Mouse (Mus musculus) midbrain, embryonic 14.5 days (tissue): ENCODE data around the gene Gng10. TPM values are rescaled to one million over a fixed set of nuclear protein-coding genes. Genes with fewer than 3 reads are reported as not detected.

Experiments used
- ATAC-seq: fragments of 200-750 bp; cut with Nextera tagmentation; 2 replicates; pipeline ENCODE4 v1.8.0; 2017; ENCODE audit warnings: moderate number of reproducible peaks, moderate library complexity; ENCODE audit not compliant: low FRiP score, low TSS enrichment
- DNase-seq: peaks from one replicate; pipeline ENCODE4 v3.0.0-alpha.2; 2015
- H3K27ac ChIP-seq: fragments of 300-500 bp; sonication (generic); replicated peaks from 2 replicates; pipeline ENCODE4 v1.5.1; 2014; ENCODE audit warnings: mild to moderate bottlenecking, low read depth, low read length, moderate library complexity
- H3K27me3 ChIP-seq: fragments of 300-500 bp; sonication (generic); 2 replicates; pipeline ENCODE4 v1.6.1; 2014; ENCODE audit warnings: low read length, control low read depth, mixed read lengths; ENCODE audit not compliant: control insufficient read depth, insufficient read depth
- H3K36me3 ChIP-seq: fragments of 300-500 bp; sonication (generic); 2 replicates; pipeline ENCODE4 v1.6.1; 2014; ENCODE audit warnings: low read length, control low read depth; ENCODE audit not compliant: control insufficient read depth, insufficient read depth
- H3K4me1 ChIP-seq: fragments of 300-500 bp; sonication (generic); 2 replicates; pipeline ENCODE4 v1.6.1; 2014; ENCODE audit warnings: mild to moderate bottlenecking, antibody characterized with exemption, low read length, control low read depth; ENCODE audit not compliant: control insufficient read depth, insufficient read depth
- H3K4me2 ChIP-seq: fragments of 300-500 bp; sonication (generic); 2 replicates; pipeline ENCODE4 v1.6.1; 2014; ENCODE audit warnings: mild to moderate bottlenecking, low read length, moderate library complexity
- H3K4me3 ChIP-seq: fragments of 300-500 bp; sonication (generic); replicated peaks from 2 replicates; pipeline ENCODE4 v1.5.1; 2014; ENCODE audit warnings: low read depth, low read length
- H3K9ac ChIP-seq: fragments of 300-500 bp; sonication (generic); replicated peaks from 2 replicates; pipeline ENCODE4 v1.6.1; 2014; ENCODE audit warnings: mild to moderate bottlenecking, low read length, moderate library complexity
- H3K9me3 ChIP-seq: fragments of 300-500 bp; sonication (generic); 2 replicates; pipeline ENCODE4 v1.6.1; 2016; ENCODE audit warnings: low read length, control low read depth, mixed read lengths; ENCODE audit not compliant: control insufficient read depth
- WGBS: fragments of 180-500 bp; shearing (Covaris S2); extraction: QIAGEN DNeasy Blood & Tissue Kit; methylation state at CpG from one replicate; pipeline ENCODE4 v1.1.7; 2014; 5-methylcytosine and 5-hydroxymethylcytosine counted together
- polyA plus RNA-seq: library from polyadenylated mRNA; unstranded; fragments of >200 nt; fragmentation: Nextera tagmentation; extraction: Ambion mirVana; gene quantifications from 2 replicates; pipeline ENCODE4 v1.2.1, GENCODE M21; 2014

Gene Gng10
- polyA plus RNA-seq, 1 experiment from 2014 or later = 184 TPM

- Histone ChIP-seq H3K36me3 (no peaks in the 10 kb centered on the region), H3K4me1 (peaks cover 15% of the 10 kb centered on the region), H3K27ac (no peak overlapping the region), H3K9me3 (no peaks in the 10 kb centered on the region), H3K4me3 (no peak overlapping the region), H3K27me3 (no peaks in the 10 kb centered on the region), H3K9ac (no peak overlapping the region), H3K4me2 (no peak overlapping the region)
- no peak for DNase-seq
- ATAC-seq = no peak
- WGBS = 84% methylated on average over 5 of the region's 5 CpGs
Observed at GRCm38 (mm10) chr4:59007974-59008373, 26.9 kb upstream of the Gng10 start.

- peaks cover 10% of the 10 kb centered on the region for H3K4me1 ChIP-seq
- H3K9me3 ChIP-seq = no peaks in the 10 kb centered on the region
- WGBS = 96% methylated on average over 7 of the region's 7 CpGs
- H3K36me3 ChIP-seq = no peaks in the 10 kb centered on the region
- H3K4me2 ChIP-seq = no peak overlapping the region
- no peak for DNase-seq
- H3K9ac ChIP-seq = no peak overlapping the region
- H3K27ac ChIP-seq = no peak overlapping the region
- no peaks in the 10 kb centered on the region for H3K27me3 ChIP-seq
- H3K4me3 ChIP-seq = no peak overlapping the region
- no peak for ATAC-seq
Observed at GRCm38 (mm10) chr4:59009186-59009585, 25.7 kb upstream of the Gng10 start.

- H3K27ac ChIP-seq = no peak overlapping the region
- no peak overlapping the region for H3K4me2 ChIP-seq
- H3K9me3 ChIP-seq = no peaks in the 10 kb centered on the region
- H3K4me1 ChIP-seq = peaks cover 5% of the 10 kb centered on the region
- H3K36me3 ChIP-seq = no peaks in the 10 kb centered on the region
- H3K9ac ChIP-seq = no peak overlapping the region
- no peaks in the 10 kb centered on the region for H3K27me3 ChIP-seq
- 78% methylated on average over 4 of the region's 4 CpGs for WGBS
- H3K4me3 ChIP-seq = no peak overlapping the region
- ATAC-seq = no peak
- DNase-seq = no peak
Observed at GRCm38 (mm10) chr4:59009696-59010095, 25.2 kb upstream of the Gng10 start.

GRCm38 (mm10) chr4:59011446-59011845, 23.4 kb upstream of the Gng10 start:
- no peak overlapping the region for H3K4me3 ChIP-seq
- no peaks in the 10 kb centered on the region for H3K27me3 ChIP-seq
- ATAC-seq (no peak), DNase-seq (no peak)
- H3K9me3 ChIP-seq = no peaks in the 10 kb centered on the region
- no peaks in the 10 kb centered on the region for H3K36me3 ChIP-seq
- H3K4me2 ChIP-seq = no peak overlapping the region
- H3K4me1 ChIP-seq = no peaks in the 10 kb centered on the region
- no peak overlapping the region for H3K9ac ChIP-seq
- WGBS = 88% methylated on average over 3 of the region's 3 CpGs
- H3K27ac ChIP-seq = no peak overlapping the region

- ATAC-seq = no peak
- Histone ChIP-seq H3K4me3 (no peak overlapping the region), H3K9me3 (no peaks in the 10 kb centered on the region), H3K4me2 (no peak overlapping the region), H3K9ac (no peak overlapping the region), H3K4me1 (no peaks in the 10 kb centered on the region), H3K36me3 (peaks cover 11% of the 10 kb centered on the region), H3K27ac (no peak overlapping the region), H3K27me3 (no peaks in the 10 kb centered on the region)
- 91% methylated on average over 3 of the region's 3 CpGs for WGBS
- DNase-seq = no peak
Observed at GRCm38 (mm10) chr4:59015181-59015580, 19.7 kb upstream of the Gng10 start.

GRCm38 (mm10) chr4:59016922-59017321, 18.0 kb upstream of the Gng10 start:
- H3K4me3 ChIP-seq = no peak overlapping the region
- H3K4me1 ChIP-seq = no peaks in the 10 kb centered on the region
- no peak overlapping the region for H3K27ac ChIP-seq
- no peak for DNase-seq
- H3K9me3 ChIP-seq = no peaks in the 10 kb centered on the region
- H3K4me2 ChIP-seq = no peak overlapping the region
- ATAC-seq = no peak
- 87% methylated on average over 2 of the region's 2 CpGs for WGBS
- H3K36me3 ChIP-seq = peaks cover 25% of the 10 kb centered on the region
- H3K27me3 ChIP-seq = no peaks in the 10 kb centered on the region
- no peak overlapping the region for H3K9ac ChIP-seq

- H3K4me3 ChIP-seq = peak overlapping the region; percentile 80
- peak overlapping the region; percentile 96; the same call in 1 of the 2 replicates for H3K27ac ChIP-seq
- WGBS = 79% methylated on average over 10 of the region's 10 CpGs
- no peaks in the 10 kb centered on the region for H3K9me3 ChIP-seq
- H3K27me3 ChIP-seq = no peaks in the 10 kb centered on the region
- 0 out of 2 replicates have a peak, but pooled peaks cover 3% of the 10 kb centered on the region for H3K4me1 ChIP-seq
- DNase-seq (no peak), ATAC-seq (peak; percentile 28; the same call in 1 of the 2 replicates)
- H3K36me3 ChIP-seq = 0 out of 2 replicates have a peak, but pooled peaks cover 1% of the 10 kb centered on the region
- peak overlapping the region; percentile 60 for H3K4me2 ChIP-seq
- peak overlapping the region; percentile 96 for H3K9ac ChIP-seq
Observed at GRCm38 (mm10) chr4:59034325-59034917, 467 bp upstream of the Gng10 start.

GRCm38 (mm10) chr4:59035786-59036350, 980 bp downstream of the Gng10 start:
- H3K4me2 ChIP-seq = peak overlapping the region; percentile 60
- WGBS = 55% methylated on average over 18 of the region's 18 CpGs
- H3K27ac ChIP-seq = peak overlapping the region; percentile 96
- peaks cover 11% of the 10 kb centered on the region for H3K36me3 ChIP-seq
- peak; percentile 41 for ATAC-seq
- 0 out of 2 replicates have a peak, but pooled peaks cover 3% of the 10 kb centered on the region for H3K4me1 ChIP-seq
- no peaks in the 10 kb centered on the region for H3K9me3 ChIP-seq
- H3K27me3 ChIP-seq = no peaks in the 10 kb centered on the region
- H3K9ac ChIP-seq = peak overlapping the region; percentile 96
- no peak for DNase-seq
- peak overlapping the region; percentile 80 for H3K4me3 ChIP-seq
